Mouse (Mus musculus) large intestine, adult 2 months (tissue): ENCODE results near the gene Golm1. TPM values are rescaled to one million over a fixed set of nuclear protein-coding genes. Genes with fewer than 3 reads are reported as not detected.

Source experiments
- DNase-seq: peaks from one replicate; pipeline ENCODE4 v3.0.0-alpha.2; 2012; ENCODE audit warnings: low read depth, low spot score
- WGBS: fragments of 180-500 bp; shearing (Covaris S2); methylation state at CpG from one replicate; pipeline ENCODE4 v1.1.7; 2018; 5-methylcytosine and 5-hydroxymethylcytosine counted together
- polyA plus RNA-seq: library from polyadenylated mRNA; depleted of rRNA; stranded (reverse); fragments of >200 nt; gene quantifications from 2 replicates; pipeline ENCODE4 v1.2.3, GENCODE M21; 2012

Gene Golm1
- polyA plus RNA-seq, 1 experiment, result 88.5 TPM

GRCm38 (mm10) chr13:59653136-59653535 lies 22.5 kb downstream of the Golm1 start:
- 71% methylated on average over 3 of the region's 3 CpGs for WGBS
- no peak for DNase-seq

- DNase-seq, result no peak
- WGBS, result 46% methylated on average over 5 of the region's 5 CpGs
Observed at GRCm38 (mm10) chr13:59652651-59653050, 23.0 kb downstream of the Golm1 start.

DNA sequence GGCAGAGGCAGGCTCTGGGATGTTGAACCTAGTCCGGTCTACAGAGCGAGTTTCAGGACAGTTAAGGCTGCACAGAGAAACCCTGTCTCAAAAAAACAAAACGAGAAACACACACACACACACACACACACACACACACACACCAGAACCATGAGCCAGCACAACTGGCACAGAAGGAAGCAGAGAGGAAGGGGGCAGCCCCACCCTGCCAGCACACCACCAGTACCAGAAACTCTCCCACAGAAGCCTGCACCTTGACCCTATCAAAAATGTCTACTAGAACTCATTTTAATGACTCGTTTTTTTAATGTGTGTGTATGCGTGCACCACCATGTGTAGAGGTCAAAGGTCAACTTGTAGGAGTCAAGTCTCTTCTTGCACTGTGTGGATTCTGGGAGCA lies 25.8 kb downstream of the Golm1 start:
- DNase-seq, result no peak
- WGBS, result 49% methylated on average over 5 of the region's 5 CpGs

DNA sequence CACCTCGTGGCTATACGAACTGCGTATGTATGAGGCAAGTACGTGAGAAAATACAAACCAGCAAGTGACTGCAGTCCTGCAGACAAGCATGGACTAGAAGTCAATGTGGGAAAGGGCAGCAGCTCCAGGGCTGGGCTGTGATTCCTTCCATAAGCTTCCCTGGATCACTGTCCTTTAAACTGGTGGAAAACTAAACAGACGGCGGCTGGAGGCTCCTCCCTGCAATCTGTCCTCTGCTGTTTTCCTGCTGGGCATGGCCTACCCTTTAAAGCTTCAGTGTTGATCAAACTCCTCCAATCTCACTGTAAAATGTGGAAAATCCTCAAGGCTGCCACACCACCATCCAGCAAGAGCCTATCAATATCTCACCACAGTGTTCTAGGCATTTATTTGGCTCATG lies 27.0 kb downstream of the Golm1 start:
- 74% methylated on average over 6 of the region's 6 CpGs for WGBS
- no peak for DNase-seq

GRCm38 (mm10) chr13:59647484-59647883 lies 28.1 kb downstream of the Golm1 start:
- WGBS, result 91% methylated on average over 6 of the region's 6 CpGs
- no peak for DNase-seq

DNA sequence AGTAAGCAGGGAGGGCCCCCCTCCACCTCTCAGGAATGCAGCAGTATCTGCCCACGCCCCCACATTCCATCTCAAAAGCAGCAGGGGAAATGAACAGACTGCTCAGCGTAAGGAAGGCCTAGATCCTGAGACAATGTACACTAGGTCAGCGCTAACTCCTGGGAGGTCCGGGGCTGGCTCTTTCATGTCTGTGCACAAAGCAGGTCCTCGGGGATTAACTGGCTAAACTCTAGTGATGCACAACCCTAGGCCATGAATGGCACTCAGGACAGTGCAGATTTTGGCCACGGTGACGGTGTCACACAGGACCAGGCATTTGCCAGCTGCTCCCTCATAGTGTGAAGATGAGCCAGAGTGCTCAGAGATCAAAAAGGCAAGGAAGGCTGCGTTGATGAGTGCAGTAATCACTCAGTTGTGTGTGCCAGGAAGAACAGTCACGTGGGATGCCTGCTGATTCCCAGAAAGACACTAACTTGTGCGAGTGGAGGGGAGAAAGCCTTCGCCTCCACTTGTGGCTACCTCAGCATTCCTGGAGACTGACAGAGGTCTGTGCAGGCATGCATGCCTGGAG lies 28.9 kb downstream of the Golm1 start:
- WGBS, result 63% methylated on average over 11 of the region's 11 CpGs
- DNase-seq, result no peak

- 81% methylated on average over 3 of the region's 3 CpGs for WGBS
- no peak for DNase-seq
Observed at GRCm38 (mm10) chr13:59645491-59645890, 30.1 kb downstream of the Golm1 start.

DNA sequence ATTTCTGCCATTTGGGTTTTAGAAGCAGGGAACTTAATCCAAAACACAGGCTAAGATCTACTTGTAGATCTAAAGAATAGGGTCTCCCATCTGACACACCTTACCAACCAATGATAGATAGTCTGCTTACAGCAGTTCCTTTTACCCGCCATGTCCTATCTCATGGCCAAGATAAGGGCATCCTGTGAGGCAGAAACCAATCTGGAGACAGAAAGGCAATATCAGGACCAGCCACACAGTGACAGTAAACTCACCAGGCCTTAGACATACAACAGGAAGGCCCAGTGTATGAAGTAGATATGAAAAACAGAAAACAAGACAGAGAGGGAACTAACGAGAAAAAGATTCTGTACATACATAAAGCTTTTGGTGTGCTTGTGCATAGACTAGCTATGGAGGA lies 32.8 kb downstream of the Golm1 start:
- 88% methylated on average over 2 of the region's 2 CpGs for WGBS
- no peak for DNase-seq

DNA sequence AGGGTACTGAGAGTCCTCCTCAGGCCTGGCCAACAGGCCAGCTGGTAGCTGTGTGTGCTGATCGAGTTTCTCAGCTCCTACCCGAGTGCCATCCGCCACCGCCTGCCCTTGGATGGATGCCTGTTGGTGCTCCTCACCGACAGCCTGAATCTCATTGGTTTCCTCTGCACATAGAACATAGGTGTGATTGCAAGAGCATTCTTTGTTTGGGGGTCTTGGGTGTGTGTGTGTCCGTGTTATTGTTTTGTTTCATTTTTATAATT lies 35.5 kb downstream of the Golm1 start:
- 79% methylated on average over 6 of the region's 6 CpGs for WGBS

GRCm38 (mm10) chr13:59639368-59640177 lies 36.0 kb downstream of the Golm1 start:
- no peak for DNase-seq
- WGBS, result 87% methylated on average over 16 of the region's 16 CpGs

More for the DNA sequence above, 35.5 kb downstream of the Golm1 start:
- DNase-seq, result no peak

DNA sequence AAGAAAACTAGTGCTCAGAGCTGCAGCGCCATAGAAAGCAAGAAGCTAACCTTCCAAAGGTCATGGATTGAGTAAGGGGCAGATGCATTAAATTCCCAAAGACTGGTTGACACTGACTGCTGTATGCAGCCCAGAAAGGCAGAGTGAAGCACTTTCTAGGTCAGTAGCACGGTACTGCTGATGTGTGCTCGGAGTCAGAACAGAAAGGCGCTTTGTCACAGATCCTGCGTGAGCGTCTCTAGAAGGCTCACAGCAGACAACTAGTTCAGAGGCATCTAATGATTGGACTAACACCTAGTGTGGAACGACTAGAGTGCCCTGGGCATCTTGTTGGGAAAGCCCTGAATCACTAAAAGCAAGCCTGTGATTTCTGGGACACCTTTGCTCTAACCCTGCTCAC lies 37.8 kb downstream of the Golm1 start:
- no peak for DNase-seq
- WGBS, result 91% methylated on average over 7 of the region's 7 CpGs

GRCm38 (mm10) chr13:59634637-59635036 lies 41.0 kb downstream of the Golm1 start:
- WGBS, result 50% methylated on average over 5 of the region's 5 CpGs

GRCm38 (mm10) chr13:59626739-59627138 lies 48.9 kb downstream of the Golm1 start:
- 87% methylated on average over 7 of the region's 7 CpGs for WGBS
- no peak for DNase-seq

More at GRCm38 (mm10) chr13:59634637-59635036, 41.0 kb downstream of the Golm1 start:
- DNase-seq, result no peak

GRCm38 (mm10) chr13:59624903-59625302 lies 50.7 kb downstream of the Golm1 start:
- 74% methylated on average over 5 of the region's 5 CpGs for WGBS

DNA sequence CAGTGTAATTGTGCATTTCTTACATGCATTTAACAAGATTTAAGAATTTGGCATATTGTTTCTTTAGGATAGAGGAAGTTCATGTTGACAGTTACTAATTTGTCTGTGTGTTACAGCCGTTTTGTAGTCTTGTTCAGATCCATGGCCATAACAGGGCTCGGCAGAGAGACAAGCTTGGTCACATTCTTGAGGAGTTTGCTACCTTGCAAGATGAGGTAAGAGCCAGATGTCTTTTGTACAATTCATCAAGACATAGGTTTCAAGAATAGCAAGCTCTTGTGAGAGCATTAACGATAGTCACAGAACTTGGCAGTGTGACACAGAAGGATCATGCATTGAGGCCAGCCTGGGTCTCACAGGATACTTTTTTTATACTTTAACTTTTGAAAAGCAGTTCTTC lies 51.2 kb downstream of the Golm1 start:
- 73% methylated on average over 3 of the region's 3 CpGs for WGBS
- no peak for DNase-seq

More at GRCm38 (mm10) chr13:59624903-59625302, 50.7 kb downstream of the Golm1 start:
- no peak for DNase-seq

DNA sequence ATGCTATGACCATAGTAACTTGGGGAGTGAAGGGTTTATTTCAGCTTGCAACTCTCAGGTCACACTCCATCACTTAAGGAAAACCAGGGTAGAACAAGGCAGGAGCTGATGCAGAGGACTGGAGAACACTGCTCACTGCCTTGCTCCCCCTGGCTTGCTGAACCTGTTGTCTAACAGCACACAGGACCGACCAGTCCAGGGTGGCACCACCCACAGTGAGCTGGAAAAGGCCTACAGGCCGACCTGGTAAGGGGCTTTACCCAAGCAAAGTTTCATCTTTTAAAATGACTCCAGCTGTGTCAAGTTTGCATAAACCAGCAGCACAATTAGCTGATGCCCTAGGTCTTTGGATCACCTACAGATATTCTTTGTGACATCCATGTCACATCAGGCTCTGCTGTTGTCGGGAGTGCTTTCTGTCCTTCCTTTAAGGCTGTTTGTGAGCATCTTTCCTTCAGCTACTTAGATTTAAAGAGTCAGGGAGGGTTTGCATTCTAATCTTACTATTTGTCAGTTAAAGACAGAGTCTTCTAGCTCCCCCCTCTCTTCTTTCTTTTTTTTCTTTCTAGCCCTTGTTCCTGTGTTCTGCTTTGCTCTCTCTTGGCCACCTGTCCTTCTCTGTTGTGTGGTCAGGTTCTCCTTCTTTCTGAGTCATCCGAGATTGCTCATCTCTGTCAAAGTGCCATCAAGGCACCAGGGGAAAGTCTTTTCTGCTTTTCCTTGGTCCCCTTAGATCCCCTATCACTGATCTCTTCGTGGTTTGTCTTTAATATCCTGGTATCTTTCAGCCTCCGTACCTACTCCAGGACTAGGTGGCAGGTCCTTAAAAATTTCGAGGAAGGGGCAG lies 53.7 kb downstream of the Golm1 start:
- DNase-seq, result no peak
- 87% methylated on average over 7 of the region's 7 CpGs for WGBS

GRCm38 (mm10) chr13:59618463-59618862 lies 57.1 kb downstream of the Golm1 start:
- WGBS, result 90% methylated on average over 6 of the region's 6 CpGs
- no peak for DNase-seq

GRCm38 (mm10) chr13:59615554-59615953 lies 60.1 kb downstream of the Golm1 start:
- DNase-seq, result no peak
- 64% methylated on average over 4 of the region's 4 CpGs for WGBS

DNA sequence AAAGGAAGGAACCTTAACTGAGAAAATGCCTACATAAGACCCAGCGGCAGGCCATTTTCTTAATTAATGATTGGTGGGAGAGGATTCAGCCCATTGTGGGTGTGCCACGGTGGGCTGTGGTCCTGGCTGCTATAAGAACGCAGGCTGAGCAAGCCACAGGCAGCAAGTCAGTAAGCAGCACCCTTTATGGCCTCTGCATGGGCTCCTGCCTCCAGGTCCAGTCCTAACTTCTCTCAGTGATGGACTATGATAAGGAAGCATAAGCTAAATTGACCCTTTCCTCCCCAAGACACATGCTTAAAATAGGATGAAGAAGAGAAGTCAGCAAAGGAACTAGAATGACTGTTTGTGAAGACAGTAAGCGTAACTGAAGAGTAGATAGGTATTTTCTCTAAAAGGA lies 60.5 kb downstream of the Golm1 start:
- WGBS, result 87% methylated on average over 4 of the region's 4 CpGs
- no peak for DNase-seq

GRCm38 (mm10) chr13:59613868-59614267 lies 61.7 kb downstream of the Golm1 start:
- DNase-seq, result no peak
- 72% methylated on average over 4 of the region's 4 CpGs for WGBS

DNA sequence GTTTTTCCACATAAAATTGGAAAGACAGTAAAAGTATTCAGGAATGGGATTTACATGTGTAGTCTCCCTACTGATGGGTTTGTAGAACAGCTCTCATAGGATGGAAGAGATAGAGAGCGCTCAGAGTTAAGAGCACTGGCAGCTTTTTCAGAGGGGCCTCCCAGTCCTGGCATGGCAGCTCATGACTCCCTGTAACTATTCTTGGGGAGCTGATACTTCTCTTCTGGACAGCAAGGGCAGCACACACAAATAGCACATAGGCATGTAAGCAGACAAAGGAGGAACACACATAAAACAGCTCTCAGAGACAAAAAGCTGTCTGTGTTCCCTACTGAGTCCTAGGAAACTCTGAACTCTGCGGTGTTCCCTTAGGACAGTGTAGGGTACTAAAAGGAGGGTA lies 65.2 kb downstream of the Golm1 start:
- WGBS, result 85% methylated on average over 2 of the region's 2 CpGs
- DNase-seq, result no peak
